Mouse (Mus musculus): ENCODE results near the gene Snx1. TPM values are rescaled to one million over a fixed set of nuclear protein-coding genes. Genes with fewer than 3 reads are reported as not detected.

Gene Snx1
- polyA plus RNA-seq, 1 experiment: 105 TPM

DNA sequence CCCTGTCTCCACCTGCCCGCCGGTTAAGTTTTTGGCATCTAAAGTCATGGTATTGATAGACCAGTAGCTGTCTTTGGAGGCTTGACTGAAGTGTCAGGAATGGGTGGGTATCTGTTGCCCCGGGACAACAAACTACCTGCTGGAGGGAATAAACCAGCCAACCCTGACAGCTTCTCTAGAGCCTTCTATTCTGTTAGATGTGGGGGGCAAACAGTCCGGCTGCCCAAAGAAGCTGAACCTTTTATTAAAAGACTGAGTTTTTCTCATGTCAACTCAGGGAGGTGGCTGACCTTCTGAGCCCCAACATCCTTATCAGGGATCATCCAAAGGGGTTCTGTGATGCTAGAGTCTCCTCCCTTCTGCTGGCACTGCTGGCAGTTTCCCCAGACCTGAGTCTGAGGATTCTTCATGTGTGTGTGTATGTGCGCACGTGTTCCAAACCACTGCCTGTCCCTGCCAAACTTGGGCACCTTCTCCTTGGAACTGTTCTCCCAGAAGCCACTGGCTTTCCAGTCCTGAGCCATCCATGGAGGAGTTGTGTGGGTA lies 32.6 kb upstream of the Snx1 start:
- no peak overlapping the region for H3K4me3 ChIP-seq (replicated peaks)
- H3K27me3 ChIP-seq (replicated peaks): peaks cover 59% of the 10 kb centered on the region
- TF ChIP-seq GATA1 (IDR thresholded peaks at IDR 0.05; ENCODE audit: borderline replicate concordance, low read length): no peak
- TF ChIP-seq FLI1 (IDR thresholded peaks at IDR 0.05; ENCODE audit: low read length): no peak
- H3K4me1 ChIP-seq: peaks cover 47% of the 10 kb centered on the region
- H3K36me3 ChIP-seq (replicated peaks; ENCODE audit: low read length): no peaks in the 10 kb centered on the region
- peaks cover 21% of the 10 kb centered on the region for H3K9me3 ChIP-seq

DNA sequence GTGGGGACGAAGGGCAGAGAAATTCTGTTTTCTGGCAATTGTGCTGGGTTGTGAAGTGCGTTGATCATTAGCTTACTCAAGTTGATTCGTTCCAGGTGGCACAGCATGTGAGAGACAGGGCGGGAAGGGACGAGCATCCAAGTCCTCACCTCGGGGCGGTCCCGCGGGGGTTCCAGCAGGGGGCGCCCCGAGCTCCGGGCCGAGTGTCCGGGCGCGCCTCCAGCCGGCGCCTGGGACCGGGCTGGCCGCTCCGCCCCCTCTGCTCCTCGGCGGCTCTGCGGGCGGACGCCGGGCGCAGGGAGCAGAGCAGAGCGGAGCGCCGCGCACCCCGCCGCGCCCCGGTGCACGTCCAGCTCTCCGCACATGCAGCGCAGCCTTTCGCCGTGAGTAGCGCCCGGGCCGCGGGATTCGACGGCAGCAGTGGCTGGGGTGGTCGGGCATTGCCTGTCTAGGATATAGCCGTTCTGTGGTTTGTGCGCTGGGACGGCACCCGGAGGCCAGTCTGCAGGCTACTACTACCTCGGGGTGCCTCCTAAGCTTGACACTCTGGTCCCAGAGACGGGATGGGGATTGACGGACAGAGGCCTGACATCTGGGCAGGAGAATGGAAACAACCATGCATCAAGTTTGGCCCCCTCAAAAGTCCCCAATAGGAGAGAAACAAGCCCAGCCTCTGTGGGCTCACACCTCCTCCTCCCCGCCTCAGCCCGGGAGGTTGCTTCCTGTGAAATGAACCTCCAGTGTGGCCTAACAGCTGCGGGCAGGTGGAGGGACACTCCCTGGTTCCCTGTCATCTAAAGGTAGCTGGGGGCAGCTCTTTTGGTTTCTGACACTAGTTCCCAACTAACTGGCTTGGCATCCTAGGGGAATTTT lies 31.8 kb upstream of the Snx1 start, which contains the start of gene Dapk2:
Dapk2 (plus strand) TSS at position 266 of the 873 bp plus-strand sequence.
- TF ChIP-seq GATA1 (IDR thresholded peaks at IDR 0.05; ENCODE audit: borderline replicate concordance, low read length) (no peak), FLI1 (IDR thresholded peaks at IDR 0.05; ENCODE audit: low read length) (no peak)
- H3K36me3 ChIP-seq (replicated peaks; ENCODE audit: low read length): no peaks in the 10 kb centered on the region
- peaks cover 66% of the 10 kb centered on the region for H3K27me3 ChIP-seq (replicated peaks)
- H3K4me1 ChIP-seq: peaks cover 51% of the 10 kb centered on the region
- H3K4me3 ChIP-seq (replicated peaks): peak within 1 kb of the TSS; percentile 92
- H3K9me3 ChIP-seq: peaks cover 21% of the 10 kb centered on the region

- H3K9me3 ChIP-seq: peaks cover 11% of the 10 kb centered on the region
- no peaks in the 10 kb centered on the region for H3K36me3 ChIP-seq (replicated peaks; ENCODE audit: low read length)
- TF ChIP-seq GATA1 (IDR thresholded peaks at IDR 0.05; ENCODE audit: borderline replicate concordance, low read length) (no peak), FLI1 (IDR thresholded peaks at IDR 0.05; ENCODE audit: low read length) (no peak)
- no peak overlapping the region for H3K4me3 ChIP-seq (replicated peaks)
- H3K4me1 ChIP-seq: peaks cover 62% of the 10 kb centered on the region
- peaks cover 66% of the 10 kb centered on the region for H3K27me3 ChIP-seq (replicated peaks)
Measured at GRCm38 (mm10) chr9:66155534-66155933, 29.1 kb upstream of the Snx1 start.

DNA sequence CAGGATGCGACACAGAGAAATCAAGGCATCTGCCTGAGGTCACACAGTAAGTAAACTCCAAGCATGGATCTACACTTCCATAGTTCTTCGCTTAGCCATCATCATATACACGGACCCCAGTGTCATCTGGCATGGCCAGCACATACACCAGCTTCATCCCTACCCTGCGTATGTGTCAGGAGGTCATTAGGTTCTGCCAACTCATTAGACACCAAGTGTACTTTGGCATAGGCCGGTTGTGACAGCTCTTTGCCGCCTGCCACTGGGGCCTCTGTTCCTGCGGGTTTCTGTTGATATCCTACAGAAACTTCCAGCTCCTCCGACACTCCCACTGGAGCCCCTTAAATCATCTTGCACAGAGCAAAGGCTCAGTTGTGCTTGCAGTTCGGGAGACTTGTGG lies 27.6 kb upstream of the Snx1 start:
- H3K9me3 ChIP-seq: no peaks in the 10 kb centered on the region
- H3K4me1 ChIP-seq: peaks cover 62% of the 10 kb centered on the region
- TF ChIP-seq FLI1 (IDR thresholded peaks at IDR 0.05; ENCODE audit: low read length) (no peak), GATA1 (IDR thresholded peaks at IDR 0.05; ENCODE audit: borderline replicate concordance, low read length) (no peak)
- no peaks in the 10 kb centered on the region for H3K36me3 ChIP-seq (replicated peaks; ENCODE audit: low read length)
- no peak overlapping the region for H3K4me3 ChIP-seq (replicated peaks)
- H3K27me3 ChIP-seq (replicated peaks): peaks cover 60% of the 10 kb centered on the region

DNA sequence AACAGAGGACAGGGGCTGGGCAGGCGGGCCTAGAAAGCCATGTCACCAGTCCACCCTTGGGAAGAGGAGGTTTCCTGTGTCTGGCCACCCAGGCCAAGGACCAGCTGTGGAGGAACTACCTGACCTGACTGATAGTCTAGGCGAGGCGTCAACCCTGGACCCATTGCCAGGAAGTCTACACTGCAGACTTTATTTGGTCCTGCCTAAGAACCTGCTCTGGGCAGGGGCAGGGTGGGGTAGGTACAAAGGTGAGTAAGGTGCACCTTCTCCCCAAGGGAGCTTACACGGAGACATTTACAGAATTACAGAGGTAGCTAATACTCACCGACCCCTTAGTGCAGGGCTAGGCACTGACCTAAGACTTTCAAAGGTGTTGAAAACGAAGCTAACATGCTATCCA lies 27.2 kb upstream of the Snx1 start:
- Histone ChIP-seq H3K9me3 (no peaks in the 10 kb centered on the region), H3K36me3 (replicated peaks; ENCODE audit: low read length) (no peaks in the 10 kb centered on the region), H3K4me1 (peaks cover 58% of the 10 kb centered on the region), H3K4me3 (replicated peaks) (no peak overlapping the region), H3K27me3 (replicated peaks) (peaks cover 58% of the 10 kb centered on the region)
- no peak for TF ChIP-seq FLI1 (IDR thresholded peaks at IDR 0.05; ENCODE audit: low read length)
- TF ChIP-seq GATA1 (IDR thresholded peaks at IDR 0.05; ENCODE audit: borderline replicate concordance, low read length): no peak

GRCm38 (mm10) chr9:66152011-66152410 lies 25.6 kb upstream of the Snx1 start:
- no peak for TF ChIP-seq FLI1 (IDR thresholded peaks at IDR 0.05; ENCODE audit: low read length)
- TF ChIP-seq GATA1 (IDR thresholded peaks at IDR 0.05; ENCODE audit: borderline replicate concordance, low read length): no peak
- Histone ChIP-seq H3K9me3 (no peaks in the 10 kb centered on the region), H3K4me1 (peaks cover 42% of the 10 kb centered on the region), H3K36me3 (replicated peaks; ENCODE audit: low read length) (no peaks in the 10 kb centered on the region), H3K4me3 (replicated peaks) (no peak overlapping the region), H3K27me3 (replicated peaks) (peaks cover 51% of the 10 kb centered on the region)

DNA sequence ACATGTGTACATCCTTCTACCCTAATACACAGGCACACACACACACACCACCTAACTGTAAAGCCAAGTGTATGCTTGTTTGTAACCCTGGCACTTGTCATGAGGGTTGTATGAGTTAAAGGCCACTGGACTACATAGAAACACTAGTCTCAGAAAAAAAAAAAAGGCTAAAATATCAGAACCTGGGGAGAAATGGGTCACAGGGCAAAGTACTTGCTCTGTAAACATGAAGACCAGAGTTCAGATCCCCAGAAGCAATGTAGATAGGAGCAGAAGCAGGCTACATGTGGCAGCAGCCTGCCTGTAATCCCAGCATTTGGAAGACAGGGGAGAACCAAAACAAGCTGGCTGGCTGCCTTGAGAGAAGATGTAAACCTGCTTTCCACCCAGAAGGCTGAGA lies 19.8 kb upstream of the Snx1 start:
- H3K27me3 ChIP-seq (replicated peaks): peaks cover 24% of the 10 kb centered on the region
- TF ChIP-seq FLI1 (IDR thresholded peaks at IDR 0.05; ENCODE audit: low read length) (no peak), GATA1 (IDR thresholded peaks at IDR 0.05; ENCODE audit: borderline replicate concordance, low read length) (no peak)
- H3K4me3 ChIP-seq (replicated peaks): no peak overlapping the region
- peaks cover 18% of the 10 kb centered on the region for H3K4me1 ChIP-seq
- H3K36me3 ChIP-seq (replicated peaks; ENCODE audit: low read length): peaks cover 19% of the 10 kb centered on the region
- H3K9me3 ChIP-seq: no peaks in the 10 kb centered on the region

GRCm38 (mm10) chr9:66144248-66144647 lies 17.9 kb upstream of the Snx1 start:
- peaks cover 36% of the 10 kb centered on the region for H3K36me3 ChIP-seq (replicated peaks; ENCODE audit: low read length)
- TF ChIP-seq FLI1 (IDR thresholded peaks at IDR 0.05; ENCODE audit: low read length) (no peak), GATA1 (IDR thresholded peaks at IDR 0.05; ENCODE audit: borderline replicate concordance, low read length) (no peak)
- H3K4me3 ChIP-seq (replicated peaks): no peak overlapping the region
- H3K4me1 ChIP-seq: peaks cover 10% of the 10 kb centered on the region; the same call in 1 of the 2 replicates
- peaks cover 11% of the 10 kb centered on the region for H3K27me3 ChIP-seq (replicated peaks)
- no peaks in the 10 kb centered on the region for H3K9me3 ChIP-seq

DNA sequence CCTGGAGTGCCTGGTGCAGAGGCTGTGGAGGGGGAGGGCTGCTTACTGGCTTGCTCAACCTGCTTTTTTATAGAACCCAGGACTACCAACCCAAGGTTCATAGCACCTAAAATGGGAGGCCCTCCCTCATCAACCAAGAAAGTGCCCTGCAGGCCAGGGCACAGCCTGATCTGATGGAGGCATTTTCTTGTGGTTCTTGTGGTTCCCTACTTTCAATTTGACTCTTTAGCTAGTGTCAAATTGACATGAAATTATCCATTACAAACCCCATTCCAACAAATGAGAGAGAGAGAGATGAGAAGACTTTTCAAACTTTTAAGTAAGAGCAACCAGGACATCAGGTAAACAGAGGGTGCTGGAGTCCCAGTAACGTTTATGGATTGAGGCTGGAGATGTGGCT lies 15.9 kb upstream of the Snx1 start:
- TF ChIP-seq FLI1 (IDR thresholded peaks at IDR 0.05; ENCODE audit: low read length) (no peak), GATA1 (IDR thresholded peaks at IDR 0.05; ENCODE audit: borderline replicate concordance, low read length) (no peak)

GRCm38 (mm10) chr9:66138193-66138592 lies 11.8 kb upstream of the Snx1 start:
- no peak for TF ChIP-seq FLI1 (IDR thresholded peaks at IDR 0.05; ENCODE audit: low read length)
- no peak for TF ChIP-seq GATA1 (IDR thresholded peaks at IDR 0.05; ENCODE audit: borderline replicate concordance, low read length)
- peaks cover 10% of the 10 kb centered on the region for H3K4me1 ChIP-seq
- H3K27me3 ChIP-seq (replicated peaks): no peaks in the 10 kb centered on the region
- peaks cover 87% of the 10 kb centered on the region for H3K36me3 ChIP-seq (replicated peaks; ENCODE audit: low read length)
- H3K9me3 ChIP-seq: no peaks in the 10 kb centered on the region
- H3K4me3 ChIP-seq (replicated peaks): no peak overlapping the region

More for the DNA sequence above, 15.9 kb upstream of the Snx1 start:
- Histone ChIP-seq H3K9me3 (no peaks in the 10 kb centered on the region), H3K27me3 (replicated peaks) (no peaks in the 10 kb centered on the region), H3K36me3 (replicated peaks; ENCODE audit: low read length) (peaks cover 53% of the 10 kb centered on the region), H3K4me1 (peaks cover 10% of the 10 kb centered on the region; the same call in 1 of the 2 replicates), H3K4me3 (replicated peaks) (no peak overlapping the region)

Data from megakaryocyte, embryonic 14.5 days (primary cell).